Comparison of ENCODE assay signal across 11 mouse cellular contexts in the genomic region with DNA sequence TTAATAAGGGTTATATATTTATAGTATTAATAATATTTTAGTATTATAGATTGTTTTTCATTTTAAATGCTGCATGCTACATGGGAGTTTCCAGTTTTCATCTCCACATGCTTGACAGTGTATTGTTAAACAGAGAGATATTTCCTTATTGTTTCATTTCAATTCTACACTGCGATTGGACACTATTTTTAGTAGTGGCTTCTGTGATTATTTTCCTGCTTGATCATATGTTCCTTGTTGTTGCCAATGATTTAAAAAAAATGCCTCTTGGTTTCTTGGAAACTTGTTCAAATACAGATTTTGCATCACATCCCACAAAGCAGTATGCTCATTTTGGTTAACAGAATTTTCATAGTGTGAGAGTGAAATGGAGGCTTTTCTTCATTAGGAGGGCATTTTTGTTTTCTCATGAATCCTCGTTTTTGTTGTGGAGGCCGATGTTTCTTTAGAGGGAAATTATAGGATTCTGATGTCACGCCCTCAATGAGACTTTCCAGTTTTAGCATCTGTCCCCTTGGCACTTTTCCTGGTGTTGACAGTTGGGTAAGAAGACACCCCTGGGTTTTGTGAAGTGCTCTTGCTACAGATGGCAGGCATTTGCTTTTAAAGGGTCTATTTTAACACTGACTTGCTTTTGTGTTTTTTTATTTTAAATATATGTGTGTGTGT. TPM values are rescaled to one million over a fixed set of nuclear protein-coding genes. Genes with fewer than 3 reads are reported as not detected.
DNase-seq lines count a peak whose midpoint lies in the region; ATAC-seq and TF ChIP-seq lines count a peak whose summit lies in the region.
"Had no signal": no experiment of that assay in that cellular context is flagged by ENCODE, and none has a peak within 500 bp of the region (broad histone marks: within the 10 kb centered on the region; RNA-seq: fewer than 3 reads in every experiment).

No protein-coding gene starts in this region.

- no peaks in the 10 kb centered on the region for H3K36me3 ChIP-seq in hindbrain, postnatal 0 days (ENCODE audit: insufficient read depth, low read length)
- H3K36me3 ChIP-seq in hindbrain, embryonic 11.5 days (ENCODE audit: control insufficient read depth, insufficient read depth, low read length) = no peaks in the 10 kb centered on the region
- H3K36me3 ChIP-seq: G1E; neural tube, embryonic 12.5 days had no signal

- H3K9ac ChIP-seq in hindbrain, postnatal 0 days (replicated peaks; ENCODE audit: low read length) = no peak overlapping the region
- no peak overlapping the region for H3K9ac ChIP-seq in hindbrain, embryonic 11.5 days (ENCODE audit: low read depth, low read length)
- H3K9ac ChIP-seq: liver, embryonic 14.5 days; neural tube, embryonic 12.5 days had no signal

- 58% methylated on average over 4 of the region's 4 CpGs for WGBS in hindbrain, postnatal 0 days
- 80% methylated on average over 4 of the region's 4 CpGs for WGBS in hindbrain, embryonic 11.5 days

- H3K27me3 ChIP-seq in hindbrain, postnatal 0 days (ENCODE audit: insufficient read depth, low read length) = no peaks in the 10 kb centered on the region
- no peaks in the 10 kb centered on the region for H3K27me3 ChIP-seq in hindbrain, embryonic 11.5 days (ENCODE audit: control insufficient read depth, insufficient read depth, low read length)
- H3K27me3 ChIP-seq: neural tube, embryonic 12.5 days had no signal

- TF ChIP-seq CTCF in hindbrain, postnatal 0 days (IDR thresholded peaks at IDR 0.05; ENCODE audit: low read depth) = no peak

- no peak overlapping the region for H3K4me3 ChIP-seq in hindbrain, postnatal 0 days (ENCODE audit: low read length)
- H3K4me3 ChIP-seq in hindbrain, embryonic 11.5 days (ENCODE audit: low read depth, low read length) = no peak overlapping the region
- H3K4me3 ChIP-seq: neural tube, embryonic 12.5 days had no signal

- DNase-seq in hindbrain, postnatal 0 days (ENCODE audit: low spot score) = peak; percentile 87
- DNase-seq in hindbrain, embryonic 11.5 days (ENCODE audit: low spot score) = no peak
- DNase-seq in cerebellum, adult 11-12 months = peak; percentile 82
- DNase-seq in heart, adult 8-10 months (ENCODE audit: low spot score) = peak; percentile 38
- peak; percentile 27 to 40 for DNase-seq in layer of hippocampus, postnatal 36 days
- DNase-seq in kidney, adult 8-10 months = no peak
- no peak for DNase-seq in ovary, postnatal 10 days (ENCODE audit: low spot score)
- no peak for DNase-seq in thymus, postnatal 36 days

- peak; percentile 71; the same call in 1 of the 2 replicates for ATAC-seq in hindbrain, postnatal 0 days
- ATAC-seq in hindbrain, embryonic 11.5 days (ENCODE audit: low FRiP score) = no peak

- 0 out of 2 replicates have a peak overlapping the region, but pooled peaks have one; percentile 7 for H3K4me2 ChIP-seq in hindbrain, postnatal 0 days (ENCODE audit: low read depth, low read length)
- no peak overlapping the region for H3K4me2 ChIP-seq in hindbrain, embryonic 11.5 days (replicated peaks; ENCODE audit: low read depth, low read length)
- H3K4me2 ChIP-seq: neural tube, embryonic 12.5 days had no signal

- H3K27ac ChIP-seq in hindbrain, postnatal 0 days = peak overlapping the region; percentile 48; the same call in 1 of the 2 replicates
- no peak overlapping the region for H3K27ac ChIP-seq in hindbrain, embryonic 11.5 days (ENCODE audit: low read depth, low read length)
- H3K27ac ChIP-seq: liver, embryonic 14.5 days; neural tube, embryonic 12.5 days had no signal

- no peaks in the 10 kb centered on the region for H3K9me3 ChIP-seq in hindbrain, postnatal 0 days (ENCODE audit: low read length)
- no peaks in the 10 kb centered on the region for H3K9me3 ChIP-seq in hindbrain, embryonic 11.5 days (ENCODE audit: control insufficient read depth, low read length)
- H3K9me3 ChIP-seq: neural tube, embryonic 12.5 days had no signal

- H3K4me1 ChIP-seq in hindbrain, postnatal 0 days (ENCODE audit: insufficient read depth, low read length) = no peaks in the 10 kb centered on the region
- no peaks in the 10 kb centered on the region for H3K4me1 ChIP-seq in hindbrain, embryonic 11.5 days (replicated peaks; ENCODE audit: control insufficient read depth, insufficient read depth, low read length)
- H3K4me1 ChIP-seq: neural tube, embryonic 12.5 days had no signal

RNA-seq across cellular contexts. Expression of gene Kcnj3, which starts 44.3 kb away (rescaled TPM):
- total RNA-seq in hindbrain, postnatal 0 days (2014; rRNA removed) = 31.5 and 34.6 TPM in 2 replicates
- polyA plus RNA-seq in hindbrain, postnatal 0 days (2015; fragmentation: Nextera tagmentation; extraction: Ambion mirVana) = 6.1 and 6.4 TPM in 2 replicates
- polyA plus RNA-seq in hindbrain, embryonic 11.5 days (2014; fragmentation: Nextera tagmentation; extraction: Ambion mirVana) = 0.37 and 1.5 TPM in 2 replicates
- total RNA-seq in heart, adult 8-10 months (2022) = 10 to 100 TPM; 65.7 to 75.4 (median 69.6) TPM
- total RNA-seq in layer of hippocampus, postnatal 36 days (2021) = 100 to 1,000 TPM; 113 to 114 TPM
- polyA plus RNA-seq: G1E had no signal

Comparison
In these comparisons a context has a peak if more than half of its experiments do, and no peak if none do; other contexts are left out.
1. DNase-seq: peak in hindbrain, postnatal 0 days (single experiment), cerebellum, adult 11-12 months (single experiment), heart, adult 8-10 months (single experiment) and layer of hippocampus, postnatal 36 days (2 of 2); none in hindbrain, embryonic 11.5 days (single experiment), kidney, adult 8-10 months (0 of 2), ovary, postnatal 10 days (single experiment) and thymus, postnatal 36 days (0 of 2).